8 mouse cellular contexts compared by ENCODE assay signal in genomic region chr16:18582426-18583148, GRCm38 (mm10). TPM values are rescaled to one million over a fixed set of nuclear protein-coding genes. Genes with fewer than 3 reads are reported as not detected.
DNase-seq lines count a peak whose midpoint lies in the region; ATAC-seq lines count a peak whose summit lies in the region.
"Had no signal": no experiment of that assay in that cellular context is flagged by ENCODE, and none has a peak within 500 bp of the region (broad histone marks: within the 10 kb centered on the region; RNA-seq: fewer than 3 reads in every experiment).

No protein-coding gene starts in this region.

- H3K4me1 ChIP-seq in forebrain, embryonic 16.5 days (replicated peaks; ENCODE audit: control insufficient read depth, insufficient read depth, low read length), result peaks cover 28% of the 10 kb centered on the region
- H3K4me1 ChIP-seq in liver, embryonic 15.5 days (replicated peaks), result peaks cover 21% of the 10 kb centered on the region

- WGBS in forebrain, embryonic 16.5 days, result 1% methylated on average over 50 of the region's 67 CpGs
- WGBS in liver, embryonic 15.5 days (ENCODE audit: insufficient replicate concordance), result 2% methylated on average over 67 of the region's 67 CpGs

- peaks cover 83% of the 10 kb centered on the region for H3K27me3 ChIP-seq in forebrain, embryonic 16.5 days (replicated peaks; ENCODE audit: control insufficient read depth, insufficient read depth, low read length)
- H3K27me3 ChIP-seq in liver, embryonic 15.5 days, result peaks cover 97% of the 10 kb centered on the region

- H3K36me3 ChIP-seq in forebrain, embryonic 16.5 days (ENCODE audit: control insufficient read depth, insufficient read depth), result no peaks in the 10 kb centered on the region
- H3K36me3 ChIP-seq in liver, embryonic 15.5 days (replicated peaks), result no peaks in the 10 kb centered on the region

- H3K9me3 ChIP-seq in forebrain, embryonic 16.5 days (ENCODE audit: control insufficient read depth, low read length), result no peaks in the 10 kb centered on the region
- no peaks in the 10 kb centered on the region for H3K9me3 ChIP-seq in liver, embryonic 15.5 days (replicated peaks)

- DNase-seq in thymus, postnatal 4 days, result peak; percentile 30
- no peak for DNase-seq in thymus, adult 18-20 months
- DNase-seq in cerebellum, postnatal 36 days, result no peak
- no peak for DNase-seq in adrenal gland, postnatal 14 days

- no peak overlapping the region for H3K27ac ChIP-seq in forebrain, embryonic 16.5 days (ENCODE audit: low read length)
- no peak overlapping the region for H3K27ac ChIP-seq in liver, embryonic 15.5 days (replicated peaks)

- no peak; the same call in 1 of the 2 replicates for ATAC-seq in forebrain, embryonic 16.5 days
- no peak for ATAC-seq in liver, embryonic 15.5 days (ENCODE audit: insufficient read depth)
- no peak for ATAC-seq in megakaryocyte-erythroid progenitor cell, adult 5-6 weeks (replicated peaks; ENCODE audit: low FRiP score, low TSS enrichment, poor library complexity, severe bottlenecking)

- no peak overlapping the region for H3K9ac ChIP-seq in forebrain, embryonic 16.5 days (replicated peaks; ENCODE audit: low read depth, low read length)
- H3K9ac ChIP-seq in liver, embryonic 15.5 days, result no peak overlapping the region

- peak overlapping the region; percentile 51 for H3K4me2 ChIP-seq in forebrain, embryonic 16.5 days (ENCODE audit: low read length)
- H3K4me2 ChIP-seq in liver, embryonic 15.5 days, result peak overlapping the region; percentile 53

- H3K4me3 ChIP-seq in forebrain, embryonic 16.5 days (replicated peaks; ENCODE audit: low read length), result peak overlapping the region; percentile 36
- H3K4me3 ChIP-seq in liver, embryonic 15.5 days (replicated peaks), result peak overlapping the region; percentile 32; the same call in 1 of the 2 replicates

RNA-seq across cellular contexts. Expression of gene Tbx1, which starts 7.9 kb away (rescaled TPM):
- polyA plus RNA-seq in forebrain, embryonic 16.5 days (2015; fragmentation: Nextera tagmentation; extraction: Ambion mirVana), result 0.28 and 0.56 TPM in 2 replicates
- 0.15 and 0.23 TPM in 2 replicates for polyA plus RNA-seq in liver, embryonic 15.5 days (2015; fragmentation: Nextera tagmentation; extraction: Ambion mirVana)
- total RNA-seq in megakaryocyte-erythroid progenitor cell, adult 5-6 weeks (2014; fragmentation: Nextera tagmentation), result not detected in 2 replicates
- not detected in 2 replicates for total RNA-seq in megakaryocyte-erythroid progenitor cell, adult 5-6 weeks (2017)
- total RNA-seq in adrenal gland, postnatal 14 days (2021), result 2.5 TPM in 1 of 2 replicates, not detected in the other

RNA-seq across cellular contexts. Expression of gene Gp1bb, which starts 39.6 kb away (rescaled TPM):
- polyA plus RNA-seq in forebrain, embryonic 16.5 days (2015; fragmentation: Nextera tagmentation; extraction: Ambion mirVana), result 8.0 and 9.5 TPM in 2 replicates
- polyA plus RNA-seq in liver, embryonic 15.5 days (2015; fragmentation: Nextera tagmentation; extraction: Ambion mirVana), result 19.6 and 24.9 TPM in 2 replicates
- 0.72 and 0.87 TPM in 2 replicates for total RNA-seq in megakaryocyte-erythroid progenitor cell, adult 5-6 weeks (2014; fragmentation: Nextera tagmentation)
- total RNA-seq in megakaryocyte-erythroid progenitor cell, adult 5-6 weeks (2017), result 1.6 and 3.4 TPM in 2 replicates
- 0.41 TPM in 2 replicates for total RNA-seq in adrenal gland, postnatal 14 days (2021)
- total RNA-seq: adrenal gland, adult 2 months had no signal

RNA-seq across cellular contexts. Expression of gene Gm49601, which starts 43.6 kb away (rescaled TPM):
- polyA plus RNA-seq in forebrain, embryonic 16.5 days (2015; fragmentation: Nextera tagmentation; extraction: Ambion mirVana), result 16.9 and 23.4 TPM in 2 replicates
- polyA plus RNA-seq in liver, embryonic 15.5 days (2015; fragmentation: Nextera tagmentation; extraction: Ambion mirVana), result 0.39 and 0.91 TPM in 2 replicates
- not detected in 2 replicates for total RNA-seq in megakaryocyte-erythroid progenitor cell, adult 5-6 weeks (2014; fragmentation: Nextera tagmentation)
- 0.80 TPM in 1 of 2 replicates, not detected in the other for total RNA-seq in megakaryocyte-erythroid progenitor cell, adult 5-6 weeks (2017)
- total RNA-seq in adrenal gland, postnatal 14 days (2021), result 3.4 and 4.5 TPM in 2 replicates

RNA-seq across cellular contexts. Expression of gene Sept5, which starts 47.2 kb away (rescaled TPM):
- polyA plus RNA-seq in forebrain, embryonic 16.5 days (2015; fragmentation: Nextera tagmentation; extraction: Ambion mirVana), result 216 and 228 TPM in 2 replicates
- polyA plus RNA-seq in liver, embryonic 15.5 days (2015; fragmentation: Nextera tagmentation; extraction: Ambion mirVana), result 3.5 and 3.6 TPM in 2 replicates
- total RNA-seq in megakaryocyte-erythroid progenitor cell, adult 5-6 weeks (2014; fragmentation: Nextera tagmentation), result 0.64 TPM in 1 of 2 replicates, not detected in the other
- 0.09 TPM in 1 of 2 replicates, not detected in the other for total RNA-seq in megakaryocyte-erythroid progenitor cell, adult 5-6 weeks (2017)
- total RNA-seq in adrenal gland, postnatal 14 days (2021), result 12.1 and 15.2 TPM in 2 replicates
